Mouse (Mus musculus): Measurements from ENCODE around the gene Ltbp3. TPM values are rescaled to one million over a fixed set of nuclear protein-coding genes. Genes with fewer than 3 reads are reported as not detected.

Gene Ltbp3
- polyA plus RNA-seq, 1 experiment from 2014 or later = 1.4 TPM

DNA sequence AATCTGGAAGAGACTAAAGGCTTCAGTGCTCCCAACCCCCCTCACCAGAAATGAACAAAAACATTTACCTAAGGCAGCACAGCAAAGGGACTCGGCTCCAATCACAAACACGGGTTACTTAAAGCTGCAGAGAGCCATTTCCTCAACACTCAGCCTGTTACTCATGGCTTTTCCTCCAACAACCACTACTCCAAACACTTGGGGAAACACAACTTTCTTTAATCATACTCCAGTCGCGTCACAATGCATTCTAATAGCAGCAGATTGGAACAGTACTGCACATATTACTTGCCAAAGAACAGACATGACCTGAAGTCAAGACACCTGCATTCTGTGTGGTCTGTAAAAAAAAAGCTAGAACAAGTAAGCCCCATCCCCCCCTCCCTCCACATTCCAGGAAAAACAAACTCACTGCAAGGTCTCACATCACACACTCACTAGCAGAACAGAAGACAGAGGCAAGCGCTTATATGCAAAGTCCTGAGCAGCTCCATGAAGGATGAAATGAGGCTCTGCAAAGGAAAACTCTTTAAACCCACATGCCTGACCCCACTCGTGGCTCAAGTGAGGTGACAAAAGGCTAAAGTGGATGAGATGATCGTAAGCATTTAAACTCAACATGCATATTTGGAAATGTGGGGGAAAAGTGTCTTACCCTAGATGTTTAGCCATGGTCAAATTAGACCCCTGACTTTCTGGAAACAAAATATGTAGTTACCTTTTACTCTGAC, 56.8 kb downstream of the Ltbp3 start:
- H3K9ac ChIP-seq (replicated peaks) = peak overlapping the region; percentile 50
- peak overlapping the region; percentile 84 for H3K4me3 ChIP-seq (ENCODE audit: low read depth, low read length)
- no peak for ATAC-seq
- 32% methylated on average over 7 of the region's 7 CpGs for WGBS (ENCODE audit: insufficient replicate concordance)
- no peaks in the 10 kb centered on the region for H3K27me3 ChIP-seq (ENCODE audit: insufficient read depth, low read length)
- H3K27ac ChIP-seq (ENCODE audit: low read depth) = peak overlapping the region; percentile 70
- H3K36me3 ChIP-seq (replicated peaks; ENCODE audit: insufficient read depth, low read length) = peaks cover 62% of the 10 kb centered on the region
- H3K4me2 ChIP-seq (ENCODE audit: low read depth, low read length) = peak overlapping the region; percentile 73
- TF ChIP-seq EP300 (IDR thresholded peaks at IDR 0.05; ENCODE audit: low read depth) (0 out of 2 replicates have a peak, but pooled peaks have one; percentile 21), CTCF (IDR thresholded peaks at IDR 0.05; ENCODE audit: low read depth) (no peak)
- DNase-seq = peak; percentile 17
- H3K4me1 ChIP-seq (ENCODE audit: insufficient read depth) = peaks cover 23% of the 10 kb centered on the region; the same call in 1 of the 2 replicates
- H3K9me3 ChIP-seq (ENCODE audit: low read length) = no peaks in the 10 kb centered on the region

DNA sequence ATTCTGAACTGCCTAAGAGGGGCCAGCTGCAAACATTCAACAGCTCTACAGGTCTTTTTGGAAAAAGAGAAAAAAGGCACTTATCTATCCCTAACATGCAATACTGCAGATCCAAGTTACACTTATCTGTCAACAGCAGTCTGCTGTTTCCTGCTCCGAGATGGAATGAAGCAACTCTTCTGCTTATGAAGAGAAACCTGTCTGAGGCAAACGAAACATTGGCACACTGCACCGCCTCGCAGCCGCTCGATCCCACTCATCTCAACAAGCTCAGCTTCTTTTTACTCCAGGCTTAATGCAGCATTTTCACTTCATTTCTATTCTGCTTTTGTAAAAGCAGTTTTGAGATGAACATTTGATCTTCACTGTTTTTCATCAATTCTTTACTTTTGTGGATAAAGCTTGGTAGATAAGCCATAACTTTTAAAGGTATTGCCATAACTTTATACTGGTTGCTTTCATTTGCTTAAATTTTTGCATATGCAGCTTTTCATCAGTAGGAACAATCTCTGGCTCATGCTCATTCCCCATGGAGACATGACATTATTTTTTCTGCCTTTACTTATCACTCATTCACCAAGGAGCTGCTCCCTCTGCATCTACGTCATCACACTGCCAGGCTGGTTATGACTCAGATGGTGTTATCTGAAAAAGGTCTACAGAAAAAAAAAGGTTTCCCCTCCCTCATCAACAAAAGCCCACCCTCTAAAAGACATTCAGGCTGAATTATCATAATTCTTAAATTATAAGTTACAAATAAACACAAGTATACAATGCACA, 58.2 kb downstream of the Ltbp3 start:
- ATAC-seq = peak; percentile 9; the same call in 1 of the 2 replicates
- peaks cover 18% of the 10 kb centered on the region; the same call in 1 of the 2 replicates for H3K4me1 ChIP-seq (ENCODE audit: insufficient read depth)
- TF ChIP-seq CTCF (IDR thresholded peaks at IDR 0.05; ENCODE audit: low read depth) (no peak), EP300 (IDR thresholded peaks at IDR 0.05; ENCODE audit: low read depth) (peak; percentile 97)
- H3K9me3 ChIP-seq (ENCODE audit: low read length) = no peaks in the 10 kb centered on the region
- peak; percentile 64 for DNase-seq
- under 1% methylated on average over 7 of the region's 7 CpGs for WGBS (ENCODE audit: insufficient replicate concordance)
- peak overlapping the region; percentile 84 for H3K4me3 ChIP-seq (ENCODE audit: low read depth, low read length)
- peak overlapping the region; percentile 74 for H3K27ac ChIP-seq (ENCODE audit: low read depth)
- H3K9ac ChIP-seq (replicated peaks) = peak overlapping the region; percentile 60
- no peaks in the 10 kb centered on the region for H3K27me3 ChIP-seq (ENCODE audit: insufficient read depth, low read length)
- H3K36me3 ChIP-seq (replicated peaks; ENCODE audit: insufficient read depth, low read length) = peaks cover 62% of the 10 kb centered on the region
- H3K4me2 ChIP-seq (ENCODE audit: low read depth, low read length) = peak overlapping the region; percentile 73

DNA sequence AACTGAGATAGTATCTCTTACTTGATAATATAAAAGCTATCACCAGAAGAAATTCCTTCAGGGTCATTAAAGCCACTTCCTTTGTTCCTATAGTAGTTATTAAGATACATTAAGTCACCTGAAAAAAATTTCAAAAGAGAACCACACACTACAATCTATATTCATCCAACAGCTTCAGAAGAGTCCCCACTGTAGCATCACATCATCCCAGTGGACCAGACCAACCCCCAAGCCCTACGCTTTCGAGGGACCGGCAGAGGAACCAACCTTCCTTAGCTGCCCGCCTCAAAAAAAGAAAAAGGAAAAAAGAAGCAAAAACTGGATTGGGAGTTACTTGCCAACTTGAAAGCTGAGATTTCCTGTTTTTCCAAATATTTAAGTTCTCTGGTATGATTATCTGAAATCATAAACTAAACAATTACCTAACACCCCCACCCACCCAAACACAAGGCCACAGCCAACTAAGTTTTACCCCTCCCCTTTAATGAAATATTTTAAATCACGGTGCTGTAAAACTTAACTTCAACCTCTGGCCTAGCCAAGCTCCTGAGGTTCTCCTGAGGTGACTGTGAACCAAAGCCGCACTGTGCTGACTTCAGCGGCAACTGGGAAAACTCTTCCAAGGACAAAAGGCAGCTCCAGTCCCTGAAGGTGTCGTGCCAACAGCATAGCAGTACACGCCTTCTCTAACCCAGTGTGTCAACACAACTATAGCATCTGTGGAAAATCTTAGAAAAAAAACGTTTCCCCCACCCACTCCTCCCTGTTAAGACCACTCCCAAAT, 59.1 kb downstream of the Ltbp3 start:
- Histone ChIP-seq H3K4me3 (ENCODE audit: low read depth, low read length) (peak overlapping the region; percentile 84), H3K9me3 (ENCODE audit: low read length) (no peaks in the 10 kb centered on the region), H3K27me3 (ENCODE audit: insufficient read depth, low read length) (no peaks in the 10 kb centered on the region), H3K4me2 (ENCODE audit: low read depth, low read length) (peak overlapping the region; percentile 73), H3K9ac (replicated peaks) (peak overlapping the region; percentile 95), H3K27ac (ENCODE audit: low read depth) (peak overlapping the region; percentile 98), H3K4me1 (ENCODE audit: insufficient read depth) (peaks cover 24% of the 10 kb centered on the region), H3K36me3 (replicated peaks; ENCODE audit: insufficient read depth, low read length) (peaks cover 61% of the 10 kb centered on the region)
- DNase-seq (peak; percentile 25), ATAC-seq (no peak)
- WGBS (ENCODE audit: insufficient replicate concordance) = 2% methylated on average over 10 of the region's 10 CpGs
- TF ChIP-seq CTCF (IDR thresholded peaks at IDR 0.05; ENCODE audit: low read depth) = no peak
- no peak for TF ChIP-seq EP300 (IDR thresholded peaks at IDR 0.05; ENCODE audit: low read depth)

DNA sequence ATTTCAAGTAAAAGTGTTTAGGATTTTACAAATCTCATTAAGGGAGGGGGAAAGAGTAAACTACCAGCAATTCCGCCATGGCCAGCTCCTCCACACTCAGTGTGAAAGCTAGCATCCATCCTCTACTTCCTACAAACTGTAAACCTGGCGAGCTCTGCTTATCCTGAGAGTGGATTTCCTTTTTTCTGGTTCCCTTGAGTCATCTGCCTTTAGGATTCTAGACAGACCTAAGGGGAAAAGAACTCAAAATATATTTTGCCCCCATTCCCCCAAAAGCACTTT, 59.6 kb downstream of the Ltbp3 start:
- Histone ChIP-seq H3K9ac (replicated peaks) (peak overlapping the region; percentile 95), H3K27ac (ENCODE audit: low read depth) (peak overlapping the region; percentile 98), H3K36me3 (replicated peaks; ENCODE audit: insufficient read depth, low read length) (peaks cover 55% of the 10 kb centered on the region), H3K4me2 (ENCODE audit: low read depth, low read length) (peak overlapping the region; percentile 73), H3K9me3 (ENCODE audit: low read length) (no peaks in the 10 kb centered on the region), H3K27me3 (ENCODE audit: insufficient read depth, low read length) (no peaks in the 10 kb centered on the region), H3K4me3 (ENCODE audit: low read depth, low read length) (peak overlapping the region; percentile 84), H3K4me1 (ENCODE audit: insufficient read depth) (peaks cover 28% of the 10 kb centered on the region)
- TF ChIP-seq EP300 (IDR thresholded peaks at IDR 0.05; ENCODE audit: low read depth) (no peak), CTCF (IDR thresholded peaks at IDR 0.05; ENCODE audit: low read depth) (no peak)
- no peak for ATAC-seq
- 0% methylated on average over 2 of the region's 2 CpGs for WGBS (ENCODE audit: insufficient replicate concordance)
- DNase-seq = peak; percentile 14

DNA sequence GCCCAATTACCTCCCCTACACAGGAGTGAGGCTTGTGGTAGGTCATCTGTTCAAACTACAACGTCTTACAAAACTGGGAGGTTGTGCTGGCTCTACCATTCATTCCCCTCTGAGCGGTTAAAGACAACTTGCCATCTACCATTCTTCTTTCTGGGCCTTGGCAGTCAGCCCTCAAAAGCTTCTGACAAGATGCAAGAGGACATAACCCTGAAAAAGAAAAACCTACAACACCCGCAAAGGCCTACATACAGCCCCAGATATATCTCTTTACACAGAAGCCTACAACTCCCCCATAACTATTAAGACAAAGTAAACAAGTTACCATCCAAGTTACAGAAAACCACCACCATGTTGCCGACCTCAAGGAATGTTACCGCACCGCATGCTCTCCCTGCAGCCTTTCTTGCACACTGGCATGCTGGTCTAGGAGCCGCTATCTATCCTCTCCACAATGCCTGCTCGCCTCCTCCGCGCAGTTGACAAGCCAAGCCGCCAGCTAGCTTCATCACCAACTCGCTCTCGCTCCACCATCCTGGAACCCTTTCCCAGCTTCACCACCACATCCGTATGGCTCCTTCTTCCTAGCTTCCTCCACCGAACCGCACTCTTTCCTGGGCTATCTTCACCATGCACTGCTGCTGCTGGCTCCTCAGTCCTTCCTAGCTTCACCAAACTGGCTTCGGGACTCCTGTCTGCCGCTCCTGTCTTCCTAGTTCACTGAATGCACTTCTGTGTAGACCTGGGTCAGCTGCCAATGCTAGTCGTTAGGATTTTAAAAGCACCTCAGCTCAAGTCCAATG, 60.1 kb downstream of the Ltbp3 start:
- ATAC-seq = no peak
- WGBS (ENCODE audit: insufficient replicate concordance) = under 1% methylated on average over 19 of the region's 19 CpGs
- Histone ChIP-seq H3K4me1 (ENCODE audit: insufficient read depth) (peaks cover 31% of the 10 kb centered on the region), H3K9me3 (ENCODE audit: low read length) (no peaks in the 10 kb centered on the region), H3K4me2 (ENCODE audit: low read depth, low read length) (peak overlapping the region; percentile 73), H3K9ac (replicated peaks) (peak overlapping the region; percentile 95), H3K27ac (ENCODE audit: low read depth) (peak overlapping the region; percentile 98), H3K36me3 (replicated peaks; ENCODE audit: insufficient read depth, low read length) (peaks cover 50% of the 10 kb centered on the region), H3K4me3 (ENCODE audit: low read depth, low read length) (peak overlapping the region; percentile 84), H3K27me3 (ENCODE audit: insufficient read depth, low read length) (no peaks in the 10 kb centered on the region)
- DNase-seq = peak; percentile 62
- TF ChIP-seq CTCF (IDR thresholded peaks at IDR 0.05; ENCODE audit: low read depth) (no peak), EP300 (IDR thresholded peaks at IDR 0.05; ENCODE audit: low read depth) (no peak)

Data from liver, postnatal 0 days (tissue).